Mouse (Mus musculus): ENCODE data around the gene Cpne6. TPM values are rescaled to one million over a fixed set of nuclear protein-coding genes. Genes with fewer than 3 reads are reported as not detected.

The Cpne6 gene
- polyA plus RNA-seq, 1 experiment from 2014 or later = 0.19 TPM

Other genes with a start within 250 kb of the Cpne6 start
- gene Dhrs4, start 31.7 kb upstream of the Cpne6 start, polyA plus RNA-seq (2015; fragmentation: Nextera tagmentation; extraction: Ambion mirVana) = 101 and 106 TPM in 2 replicates
- gene Carmil3, start 19.8 kb upstream of the Cpne6 start, polyA plus RNA-seq (2015; fragmentation: Nextera tagmentation; extraction: Ambion mirVana) = 0.98 and 2.0 TPM in 2 replicates
- not detected in 2 replicates for gene Nrl, start 14.5 kb downstream of the Cpne6 start, polyA plus RNA-seq (2015; fragmentation: Nextera tagmentation; extraction: Ambion mirVana)
- 65.3 and 69.4 TPM in 2 replicates for gene Pck2, start 29.8 kb downstream of the Cpne6 start, polyA plus RNA-seq (2015; fragmentation: Nextera tagmentation; extraction: Ambion mirVana)
- gene Dcaf11, start 49.6 kb downstream of the Cpne6 start, polyA plus RNA-seq (2015; fragmentation: Nextera tagmentation; extraction: Ambion mirVana) = 72.9 and 81.6 TPM in 2 replicates
- 1.3 and 2.4 TPM in 2 replicates for gene A730061H03Rik, start 50.0 kb downstream of the Cpne6 start, polyA plus RNA-seq (2015; fragmentation: Nextera tagmentation; extraction: Ambion mirVana)
- 4.7 and 5.2 TPM in 2 replicates for gene Fitm1, start 65.2 kb downstream of the Cpne6 start, polyA plus RNA-seq (2015; fragmentation: Nextera tagmentation; extraction: Ambion mirVana)
- gene Psme1, start 67.7 kb downstream of the Cpne6 start, polyA plus RNA-seq (2015; fragmentation: Nextera tagmentation; extraction: Ambion mirVana) = 175 and 179 TPM in 2 replicates
- gene Emc9, start 74.9 kb downstream of the Cpne6 start, polyA plus RNA-seq (2015; fragmentation: Nextera tagmentation; extraction: Ambion mirVana) = 6.4 and 7.3 TPM in 2 replicates
- gene Psme2, start 80.7 kb downstream of the Cpne6 start, polyA plus RNA-seq (2015; fragmentation: Nextera tagmentation; extraction: Ambion mirVana) = 247 and 250 TPM in 2 replicates
- gene Rnf31, start 81.3 kb downstream of the Cpne6 start, polyA plus RNA-seq (2015; fragmentation: Nextera tagmentation; extraction: Ambion mirVana) = 17.6 and 18.1 TPM in 2 replicates
- gene Irf9, start 93.1 kb downstream of the Cpne6 start, polyA plus RNA-seq (2015; fragmentation: Nextera tagmentation; extraction: Ambion mirVana) = 12.9 and 15.6 TPM in 2 replicates
- 23.0 and 23.4 TPM in 2 replicates for gene Rec8, start 107.6 kb downstream of the Cpne6 start, polyA plus RNA-seq (2015; fragmentation: Nextera tagmentation; extraction: Ambion mirVana)
- gene Ipo4, start 125.5 kb downstream of the Cpne6 start, polyA plus RNA-seq (2015; fragmentation: Nextera tagmentation; extraction: Ambion mirVana) = 72.5 and 78.7 TPM in 2 replicates
- gene Gm49378, start 127.5 kb downstream of the Cpne6 start, polyA plus RNA-seq (2015; fragmentation: Nextera tagmentation; extraction: Ambion mirVana) = 1.5 and 1.8 TPM in 2 replicates
- gene Tm9sf1, start 133.4 kb downstream of the Cpne6 start, polyA plus RNA-seq (2015; fragmentation: Nextera tagmentation; extraction: Ambion mirVana) = 121 and 125 TPM in 2 replicates
- 0.73 and 0.74 TPM in 2 replicates for gene Tssk4, start 139.7 kb downstream of the Cpne6 start, polyA plus RNA-seq (2015; fragmentation: Nextera tagmentation; extraction: Ambion mirVana)
- gene Mdp1, start 150.1 kb downstream of the Cpne6 start, polyA plus RNA-seq (2015; fragmentation: Nextera tagmentation; extraction: Ambion mirVana) = 52.0 and 57.0 TPM in 2 replicates
- gene Gmpr2, start 161.5 kb downstream of the Cpne6 start, polyA plus RNA-seq (2015; fragmentation: Nextera tagmentation; extraction: Ambion mirVana) = 62.2 and 67.1 TPM in 2 replicates
- gene Nedd8, start 161.7 kb downstream of the Cpne6 start, polyA plus RNA-seq (2015; fragmentation: Nextera tagmentation; extraction: Ambion mirVana) = 499 and 508 TPM in 2 replicates
- gene Tinf2, start 171.4 kb downstream of the Cpne6 start, polyA plus RNA-seq (2015; fragmentation: Nextera tagmentation; extraction: Ambion mirVana) = 45.5 and 46.2 TPM in 2 replicates
- 3.2 and 6.0 TPM in 2 replicates for gene Tgm1, start 203.5 kb downstream of the Cpne6 start, polyA plus RNA-seq (2015; fragmentation: Nextera tagmentation; extraction: Ambion mirVana)
- 34.2 and 35.0 TPM in 2 replicates for gene Rabggta, start 211.8 kb downstream of the Cpne6 start, polyA plus RNA-seq (2015; fragmentation: Nextera tagmentation; extraction: Ambion mirVana)
- gene Dhrs1, start 235.2 kb downstream of the Cpne6 start, polyA plus RNA-seq (2015; fragmentation: Nextera tagmentation; extraction: Ambion mirVana) = 88.5 and 95.0 TPM in 2 replicates
- gene Nop9, start 235.2 kb downstream of the Cpne6 start, polyA plus RNA-seq (2015; fragmentation: Nextera tagmentation; extraction: Ambion mirVana) = 32.6 and 37.8 TPM in 2 replicates
- gene Cideb, start 248.0 kb downstream of the Cpne6 start, polyA plus RNA-seq (2015; fragmentation: Nextera tagmentation; extraction: Ambion mirVana) = 1.0 and 1.5 TPM in 2 replicates